Mouse (Mus musculus) lung, postnatal 0 days (tissue): ENCODE results near the gene Smpd4.

Experiments used
- CTCF ChIP-seq: IDR thresholded peaks from 2 replicates; pipeline ENCODE4 v1.5.1; 2016; ENCODE audit warnings: antibody characterized with exemption, mild to moderate bottlenecking
- EP300 ChIP-seq: IDR thresholded peaks from 2 replicates; pipeline ENCODE4 v1.6.1; 2016; ENCODE audit warnings: antibody characterized with exemption, mild to moderate bottlenecking, control low read depth

DNA sequence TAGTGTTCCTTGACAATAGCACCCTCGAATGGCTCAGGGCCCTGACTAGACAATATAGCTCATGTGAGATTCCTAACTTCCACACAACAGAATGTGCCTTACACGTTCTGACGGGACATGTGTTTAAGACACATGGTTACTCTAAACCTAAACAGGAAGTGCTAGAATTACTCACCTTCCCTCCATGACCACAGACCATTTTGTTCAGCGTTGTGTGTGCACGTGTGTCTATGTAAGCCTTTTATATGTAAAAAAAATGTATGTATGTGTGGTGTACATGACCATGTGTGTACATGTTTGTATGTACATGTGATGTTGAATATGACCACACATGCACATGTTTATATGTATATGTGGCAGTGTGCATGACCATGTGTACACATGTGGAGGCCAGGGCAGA, 2.9 kb upstream of the Smpd4 start:
- TF ChIP-seq CTCF (no peak), EP300 (no peak)
